Mouse (Mus musculus) neural tube, embryonic 13.5 days (tissue): ENCODE measurements at regions not wholly inside any gene's neighbourhood (a gene's known extent, or its start where the extent isn't known, plus 50 kb on each side); places are given as distances from the start of the nearest gene placed in this dataset.

Source experiments
- ATAC-seq: fragments of 200-750 bp; cut with Nextera tagmentation; 2 replicates; pipeline ENCODE4 v1.8.0; 2017; ENCODE audit warnings: low read depth, mild to moderate bottlenecking, moderate TSS enrichment, moderate library complexity
- H3K27ac ChIP-seq: fragments of 300-500 bp; sonication (generic); replicated peaks from 2 replicates; pipeline ENCODE4 v1.5.1; 2015; ENCODE audit warnings: moderate library complexity, mild to moderate bottlenecking, inconsistent platforms
- H3K27me3 ChIP-seq: fragments of 300-500 bp; sonication (generic); 2 replicates; pipeline ENCODE4 v1.6.1; 2015; ENCODE audit warnings: mild to moderate bottlenecking, inconsistent platforms
- H3K36me3 ChIP-seq: fragments of 300-500 bp; sonication (generic); 2 replicates; pipeline ENCODE4 v1.6.1; 2015; ENCODE audit warnings: mild to moderate bottlenecking, inconsistent platforms
- H3K4me1 ChIP-seq: fragments of 300-500 bp; sonication (generic); replicated peaks from 2 replicates; pipeline ENCODE4 v1.6.1; 2015; ENCODE audit warnings: inconsistent platforms
- H3K4me2 ChIP-seq: fragments of 300-500 bp; sonication (generic); 2 replicates; pipeline ENCODE4 v1.6.1; 2015; ENCODE audit warnings: inconsistent platforms, mild to moderate bottlenecking, moderate library complexity
- H3K4me3 ChIP-seq: fragments of 300-500 bp; sonication (generic); 2 replicates; pipeline ENCODE4 v1.5.1; 2015; ENCODE audit warnings: mild to moderate bottlenecking, inconsistent platforms
- H3K9ac ChIP-seq: fragments of 300-500 bp; sonication (generic); 2 replicates; pipeline ENCODE4 v1.6.1; 2015; ENCODE audit warnings: moderate library complexity, mild to moderate bottlenecking, inconsistent platforms
- H3K9me3 ChIP-seq: fragments of 300-500 bp; sonication (generic); 2 replicates; pipeline ENCODE4 v1.6.1; 2016; ENCODE audit warnings: inconsistent platforms
- WGBS: fragments of 180-500 bp; shearing (Covaris S2); methylation state at CpG from one replicate; pipeline ENCODE4 v1.1.7; 2015; 5-methylcytosine and 5-hydroxymethylcytosine counted together

GRCm38 (mm10) chr13:60425140-60425539, 176.6 kb upstream of the Dapk1 start:
- H3K9ac ChIP-seq = no peak overlapping the region
- ATAC-seq = no peak
- no peak overlapping the region for H3K4me2 ChIP-seq
- no peak overlapping the region for H3K27ac ChIP-seq
- H3K36me3 ChIP-seq = no peaks in the 10 kb centered on the region
- H3K27me3 ChIP-seq = no peaks in the 10 kb centered on the region
- H3K4me3 ChIP-seq = no peak overlapping the region
- no peaks in the 10 kb centered on the region for H3K9me3 ChIP-seq
- 66% methylated on average over 11 of the region's 11 CpGs for WGBS
- H3K4me1 ChIP-seq = peaks cover 23% of the 10 kb centered on the region

- Histone ChIP-seq H3K36me3 (no peaks in the 10 kb centered on the region), H3K27ac (no peak overlapping the region), H3K4me3 (no peak overlapping the region), H3K4me1 (peaks cover 20% of the 10 kb centered on the region), H3K9ac (no peak overlapping the region), H3K27me3 (no peaks in the 10 kb centered on the region), H3K9me3 (no peaks in the 10 kb centered on the region), H3K4me2 (no peak overlapping the region)
- no peak for ATAC-seq
- 81% methylated on average over 6 of the region's 6 CpGs for WGBS
Measured at GRCm38 (mm10) chr13:60425556-60425955, 176.2 kb upstream of the Dapk1 start.

- H3K27ac ChIP-seq = no peak overlapping the region
- H3K4me2 ChIP-seq = no peak overlapping the region
- ATAC-seq = no peak
- WGBS = 91% methylated on average over 12 of the region's 12 CpGs
- H3K36me3 ChIP-seq = no peaks in the 10 kb centered on the region
- peaks cover 14% of the 10 kb centered on the region for H3K4me1 ChIP-seq
- H3K27me3 ChIP-seq = no peaks in the 10 kb centered on the region
- no peak overlapping the region for H3K4me3 ChIP-seq
- no peak overlapping the region for H3K9ac ChIP-seq
- no peaks in the 10 kb centered on the region for H3K9me3 ChIP-seq
Measured at GRCm38 (mm10) chr13:60426192-60426840, 175.4 kb upstream of the Dapk1 start.

GRCm38 (mm10) chr13:60427077-60427476, 174.7 kb upstream of the Dapk1 start:
- H3K27ac ChIP-seq = no peak overlapping the region
- peak; percentile 47; the same call in 1 of the 2 replicates for ATAC-seq
- no peaks in the 10 kb centered on the region for H3K27me3 ChIP-seq
- H3K9me3 ChIP-seq = no peaks in the 10 kb centered on the region
- no peak overlapping the region for H3K9ac ChIP-seq
- peaks cover 14% of the 10 kb centered on the region for H3K4me1 ChIP-seq
- no peak overlapping the region for H3K4me3 ChIP-seq
- no peaks in the 10 kb centered on the region for H3K36me3 ChIP-seq
- WGBS = 57% methylated on average over 7 of the region's 7 CpGs
- H3K4me2 ChIP-seq = peak overlapping the region; percentile 35; the same call in 1 of the 2 replicates

GRCm38 (mm10) chr13:60427755-60428385, 173.9 kb upstream of the Dapk1 start:
- H3K9ac ChIP-seq = peak overlapping the region; percentile 31

GRCm38 (mm10) chr13:60429148-60429547, 172.6 kb upstream of the Dapk1 start:
- Histone ChIP-seq H3K4me2 (no peak overlapping the region), H3K4me3 (no peak overlapping the region), H3K27ac (no peak overlapping the region), H3K9me3 (peaks cover 4% of the 10 kb centered on the region; the same call in 1 of the 2 replicates), H3K4me1 (peaks cover 14% of the 10 kb centered on the region), H3K36me3 (no peaks in the 10 kb centered on the region), H3K9ac (no peak overlapping the region), H3K27me3 (no peaks in the 10 kb centered on the region)
- ATAC-seq = no peak
- WGBS = 75% methylated on average over 3 of the region's 3 CpGs

More at GRCm38 (mm10) chr13:60427755-60428385, 173.9 kb upstream of the Dapk1 start:
- WGBS = 19% methylated on average over 12 of the region's 12 CpGs
- ATAC-seq = no peak
- H3K4me1 ChIP-seq = peaks cover 14% of the 10 kb centered on the region
- peak overlapping the region; percentile 35 for H3K4me2 ChIP-seq
- H3K27ac ChIP-seq = no peak overlapping the region
- H3K4me3 ChIP-seq = no peak overlapping the region
- H3K36me3 ChIP-seq = no peaks in the 10 kb centered on the region
- H3K27me3 ChIP-seq = no peaks in the 10 kb centered on the region
- H3K9me3 ChIP-seq = peaks cover 2% of the 10 kb centered on the region; the same call in 1 of the 2 replicates

- no peak overlapping the region for H3K27ac ChIP-seq
- peaks cover 14% of the 10 kb centered on the region for H3K4me1 ChIP-seq
- H3K9ac ChIP-seq = no peak overlapping the region
- no peak for ATAC-seq
- H3K27me3 ChIP-seq = no peaks in the 10 kb centered on the region
- no peak overlapping the region for H3K4me3 ChIP-seq
- peaks cover 4% of the 10 kb centered on the region; the same call in 1 of the 2 replicates for H3K9me3 ChIP-seq
- WGBS = 90% methylated on average over 8 of the region's 8 CpGs
- no peaks in the 10 kb centered on the region for H3K36me3 ChIP-seq
- no peak overlapping the region for H3K4me2 ChIP-seq
Measured at GRCm38 (mm10) chr13:60431412-60431811, 170.3 kb upstream of the Dapk1 start.

- Histone ChIP-seq H3K27ac (no peak overlapping the region), H3K36me3 (no peaks in the 10 kb centered on the region), H3K9ac (no peak overlapping the region), H3K4me2 (no peak overlapping the region), H3K27me3 (no peaks in the 10 kb centered on the region), H3K9me3 (peaks cover 4% of the 10 kb centered on the region; the same call in 1 of the 2 replicates), H3K4me1 (no peaks in the 10 kb centered on the region), H3K4me3 (no peak overlapping the region)
- no peak for ATAC-seq
- WGBS = 66% methylated on average over 11 of the region's 11 CpGs
Measured at GRCm38 (mm10) chr13:60434221-60435210, 167.2 kb upstream of the Dapk1 start.

GRCm38 (mm10) chr13:60435333-60435732, 166.4 kb upstream of the Dapk1 start:
- WGBS = 81% methylated on average over 5 of the region's 5 CpGs
- Histone ChIP-seq H3K36me3 (no peaks in the 10 kb centered on the region), H3K9ac (no peak overlapping the region), H3K4me3 (no peak overlapping the region), H3K4me2 (no peak overlapping the region), H3K27me3 (no peaks in the 10 kb centered on the region), H3K9me3 (peaks cover 4% of the 10 kb centered on the region; the same call in 1 of the 2 replicates), H3K4me1 (peaks cover 2% of the 10 kb centered on the region; the same call in 1 of the 2 replicates), H3K27ac (no peak overlapping the region)
- ATAC-seq = no peak

- no peak overlapping the region for H3K9ac ChIP-seq
- no peaks in the 10 kb centered on the region for H3K36me3 ChIP-seq
- no peak overlapping the region for H3K4me2 ChIP-seq
- 95% methylated on average over 2 of the region's 2 CpGs for WGBS
- ATAC-seq = no peak
- H3K27me3 ChIP-seq = no peaks in the 10 kb centered on the region
- H3K4me3 ChIP-seq = no peak overlapping the region
- H3K9me3 ChIP-seq = no peaks in the 10 kb centered on the region
- peaks cover 8% of the 10 kb centered on the region for H3K4me1 ChIP-seq
- no peak overlapping the region for H3K27ac ChIP-seq
Measured at GRCm38 (mm10) chr13:60438177-60438576, 163.6 kb upstream of the Dapk1 start.

GRCm38 (mm10) chr13:60440586-60440985, 161.2 kb upstream of the Dapk1 start:
- no peaks in the 10 kb centered on the region for H3K36me3 ChIP-seq
- H3K4me3 ChIP-seq = no peak overlapping the region
- H3K9ac ChIP-seq = no peak overlapping the region
- H3K27ac ChIP-seq = no peak overlapping the region
- no peak for ATAC-seq
- H3K9me3 ChIP-seq = no peaks in the 10 kb centered on the region
- H3K4me1 ChIP-seq = peaks cover 8% of the 10 kb centered on the region
- WGBS = 48% methylated on average over 3 of the region's 3 CpGs
- no peaks in the 10 kb centered on the region for H3K27me3 ChIP-seq
- no peak overlapping the region for H3K4me2 ChIP-seq

- Histone ChIP-seq H3K4me1 (peaks cover 8% of the 10 kb centered on the region), H3K27me3 (no peaks in the 10 kb centered on the region), H3K4me3 (no peak overlapping the region), H3K9ac (no peak overlapping the region), H3K9me3 (no peaks in the 10 kb centered on the region), H3K36me3 (no peaks in the 10 kb centered on the region), H3K27ac (no peak overlapping the region), H3K4me2 (no peak overlapping the region)
- ATAC-seq = no peak
- 88% methylated on average over 5 of the region's 5 CpGs for WGBS
Measured at GRCm38 (mm10) chr13:60445164-60445563, 156.6 kb upstream of the Dapk1 start.
